Comparison of ENCODE assay signal across 9 mouse cellular contexts in genomic region chr11:52002842-52003504, GRCm38 (mm10). TPM values are rescaled to one million over a fixed set of nuclear protein-coding genes. Genes with fewer than 3 reads are reported as not detected.
DNase-seq lines count a peak whose midpoint lies in the region; ATAC-seq and TF ChIP-seq lines count a peak whose summit lies in the region.
"Had no signal": no experiment of that assay in that cellular context is flagged by ENCODE, and none has a peak within 500 bp of the region (broad histone marks: within the 10 kb centered on the region; RNA-seq: fewer than 3 reads in every experiment).

No protein-coding gene starts in this region.

- TF ChIP-seq EP300 in stomach, postnatal 0 days (optimal IDR thresholded peaks at IDR 0.05), result no peak

- no peak for TF ChIP-seq CTCF in testis, adult 2 months (IDR thresholded peaks at IDR 0.05; ENCODE audit: control insufficient read depth, insufficient read depth, insufficient replicate concordance, low read depth, low read length)
- TF ChIP-seq CTCF in stomach, postnatal 0 days (IDR thresholded peaks at IDR 0.05; ENCODE audit: low read depth), result no peak; the same call in 1 of the 2 replicates

- ATAC-seq in CD4-positive, CD25-positive, alpha-beta regulatory T cell, adult 4 months, result no peak
- ATAC-seq in limb, embryonic 13.5 days (ENCODE audit: low FRiP score, low read depth), result no peak
- ATAC-seq in stomach, postnatal 0 days (ENCODE audit: low FRiP score, low TSS enrichment), result no peak

- H3K36me3 ChIP-seq in testis, adult 2 months (ENCODE audit: control insufficient read depth, insufficient read depth, low read length), result no peaks in the 10 kb centered on the region
- H3K36me3 ChIP-seq in limb, embryonic 13.5 days, result no peaks in the 10 kb centered on the region
- H3K36me3 ChIP-seq in stomach, postnatal 0 days (ENCODE audit: control insufficient read depth, insufficient read depth, low read length), result no peaks in the 10 kb centered on the region

- H3K4me1 ChIP-seq in testis, adult 2 months (ENCODE audit: control insufficient read depth, insufficient read depth, low read length), result peaks cover 6% of the 10 kb centered on the region; the same call in 1 of the 2 replicates
- H3K4me1 ChIP-seq in limb, embryonic 13.5 days, result peaks cover 44% of the 10 kb centered on the region
- peaks cover 2% of the 10 kb centered on the region; the same call in 1 of the 2 replicates for H3K4me1 ChIP-seq in stomach, postnatal 0 days (replicated peaks; ENCODE audit: control insufficient read depth, insufficient read depth)

- DNase-seq in CD4-positive, CD25-positive, alpha-beta regulatory T cell, adult 2 months (ENCODE audit: low read depth, low spot score), result peak; percentile 30
- no peak for DNase-seq in testis, postnatal 10 days (ENCODE audit: low spot score)
- no peak for DNase-seq in stomach, postnatal 0 days (ENCODE audit: low spot score)
- DNase-seq in ovary, postnatal 36 days (ENCODE audit: low spot score), result no peak
- DNase-seq in spleen, postnatal 4 days (ENCODE audit: low spot score in 2 of 2), result no peak
- DNase-seq: embryo, embryonic 11 days had no signal

- H3K9ac ChIP-seq in limb, embryonic 13.5 days, result peak overlapping the region; percentile 68; the same call in 1 of the 2 replicates
- H3K9ac ChIP-seq in stomach, postnatal 0 days (ENCODE audit: low read length), result peak overlapping the region; percentile 74; the same call in 1 of the 2 replicates

- no peaks in the 10 kb centered on the region for H3K9me3 ChIP-seq in limb, embryonic 13.5 days
- H3K9me3 ChIP-seq in stomach, postnatal 0 days (ENCODE audit: control insufficient read depth, low read length), result no peaks in the 10 kb centered on the region

- TF ChIP-seq POLR2A in testis, adult 2 months (IDR thresholded peaks at IDR 0.05; ENCODE audit: control insufficient read depth, low read depth, low read length), result no peak

- peak overlapping the region; percentile 100 for H3K4me3 ChIP-seq in testis, adult 2 months (ENCODE audit: control insufficient read depth, low read depth, low read length)
- peak overlapping the region; percentile 79 for H3K4me3 ChIP-seq in limb, embryonic 13.5 days
- H3K4me3 ChIP-seq in stomach, postnatal 0 days (ENCODE audit: low read depth, low read length), result 0 out of 2 replicates have a peak overlapping the region, but pooled peaks have one; percentile 73

- WGBS in limb, embryonic 13.5 days, result 75% methylated on average over 13 of the region's 13 CpGs
- WGBS in stomach, postnatal 0 days, result 72% methylated on average over 13 of the region's 13 CpGs

- H3K4me2 ChIP-seq in limb, embryonic 13.5 days (replicated peaks), result peak overlapping the region; percentile 65
- H3K4me2 ChIP-seq in stomach, postnatal 0 days (replicated peaks; ENCODE audit: low read depth), result peak overlapping the region; percentile 67

- peak overlapping the region; percentile 99 for H3K27ac ChIP-seq in testis, adult 2 months (ENCODE audit: control insufficient read depth, insufficient read depth, low read depth, low read length)
- peak overlapping the region; percentile 91 for H3K27ac ChIP-seq in limb, embryonic 13.5 days
- H3K27ac ChIP-seq in stomach, postnatal 0 days (replicated peaks), result peak overlapping the region; percentile 95

- no peaks in the 10 kb centered on the region for H3K27me3 ChIP-seq in testis, adult 2 months (ENCODE audit: control insufficient read depth, insufficient read depth, low read length)
- no peaks in the 10 kb centered on the region for H3K27me3 ChIP-seq in limb, embryonic 13.5 days
- H3K27me3 ChIP-seq in stomach, postnatal 0 days (ENCODE audit: control insufficient read depth, insufficient read depth, low read length), result no peaks in the 10 kb centered on the region

RNA-seq across cellular contexts. Expression of gene Cdkl3, which starts 1.0 kb away (rescaled TPM):
- 1 to 10 TPM; 2.7 to 5.3 TPM for polyA plus RNA-seq in CD4-positive, CD25-positive, alpha-beta regulatory T cell, adult 4 months (2017; shearing (Covaris generic))
- polyA plus RNA-seq in testis, adult 2 months (2012; rRNA removed), result 250 and 259 TPM in 2 replicates
- 12.7 and 13.4 TPM in 2 replicates for polyA plus RNA-seq in limb, embryonic 13.5 days (2015; fragmentation: Nextera tagmentation; extraction: Ambion mirVana)
- 4.8 and 5.5 TPM in 2 replicates for polyA plus RNA-seq in stomach, postnatal 0 days (2015; fragmentation: Nextera tagmentation; extraction: Ambion mirVana)

RNA-seq across cellular contexts. Expression of gene Ube2b, which starts 2.4 kb away (rescaled TPM):
- 100 to 1,000 TPM; 197 to 249 TPM for polyA plus RNA-seq in CD4-positive, CD25-positive, alpha-beta regulatory T cell, adult 4 months (2017; shearing (Covaris generic))
- polyA plus RNA-seq in testis, adult 2 months (2012; rRNA removed), result 148 and 179 TPM in 2 replicates
- polyA plus RNA-seq in limb, embryonic 13.5 days (2015; fragmentation: Nextera tagmentation; extraction: Ambion mirVana), result 252 and 263 TPM in 2 replicates
- 182 and 183 TPM in 2 replicates for polyA plus RNA-seq in stomach, postnatal 0 days (2015; fragmentation: Nextera tagmentation; extraction: Ambion mirVana)

RNA-seq across cellular contexts. Expression of gene Cdkn2aipnl, which starts 35.5 kb away (rescaled TPM):
- 100 to 1,000 TPM in 1 of 2 experiments, 10 to 100 TPM in 1; 92.5 to 116 TPM for polyA plus RNA-seq in CD4-positive, CD25-positive, alpha-beta regulatory T cell, adult 4 months (2017; shearing (Covaris generic))
- 7.0 and 8.0 TPM in 2 replicates for polyA plus RNA-seq in testis, adult 2 months (2012; rRNA removed)
- 101 and 109 TPM in 2 replicates for polyA plus RNA-seq in limb, embryonic 13.5 days (2015; fragmentation: Nextera tagmentation; extraction: Ambion mirVana)
- 43.0 and 46.9 TPM in 2 replicates for polyA plus RNA-seq in stomach, postnatal 0 days (2015; fragmentation: Nextera tagmentation; extraction: Ambion mirVana)

Comparison
In these comparisons a context has a peak if more than half of its experiments do, and no peak if none do; other contexts are left out.
1. RNA of gene Cdkl3, which starts 1.0 kb away (polyA plus RNA-seq): 250 to 259 TPM in testis, adult 2 months; 12.7 to 13.4 TPM in limb, embryonic 13.5 days, 2.7 to 5.3 TPM in CD4-positive, CD25-positive, alpha-beta regulatory T cell, adult 4 months and 4.8 to 5.5 TPM in stomach, postnatal 0 days; every median in the first group is over 10 times any median in the second.
2. Peak in every context shown above with its lines, with median percentiles within 50 percentile points of each other: H3K27ac ChIP-seq and H3K4me3 ChIP-seq.